Mouse (Mus musculus): ENCODE data around the gene Gm9958. TPM values are rescaled to one million over a fixed set of nuclear protein-coding genes. Genes with fewer than 3 reads are reported as not detected.

Gm9958 gene
- total RNA-seq (2023) = 3.2 TPM

GRCm38 (mm10) chr5:90367067-90367303, at the start of gene Gm9958:
Gene Gm9958 (plus strand): TSS chr5:90367204.

GRCm38 (mm10) chr5:90366121-90367066, 610 bp upstream of the Gm9958 start, which contains the start of gene Ankrd17:
Gene Ankrd17 (minus strand): TSS chr5:90366577.

Other genes with a start within 250 kb of the Gm9958 start
- gene Cox18, start 143.2 kb upstream of the Gm9958 start, total RNA-seq (2023) = 22.6 TPM
- gene Ankrd17, start 627 bp upstream of the Gm9958 start, total RNA-seq (2023) = 136 TPM
- not detected for gene Alb, start 93.7 kb downstream of the Gm9958 start, total RNA-seq (2023)
- 9.4 TPM for gene Afp, start 123.5 kb downstream of the Gm9958 start, total RNA-seq (2023)
- not detected for gene Afm, start 151.7 kb downstream of the Gm9958 start, total RNA-seq (2023)
- not detected for gene 5830473C10Rik, start 193.9 kb downstream of the Gm9958 start, total RNA-seq (2023)

Data from CD8-positive naive resting alpha-beta T cell, adult 57 days (primary cell).